Mouse (Mus musculus): Measurements from ENCODE around the gene Slc12a6.

The Slc12a6 gene

GRCm38 (mm10) chr2:112374610-112375009, 109.0 kb downstream of the Slc12a6 start:
- Histone ChIP-seq H3K27me3 (ENCODE audit: control insufficient read depth, insufficient read depth, low read length, poor library complexity, severe bottlenecking) (no peaks in the 10 kb centered on the region; the same call in 1 of the 2 replicates), H3K36me3 (ENCODE audit: control insufficient read depth, insufficient read depth, low read length, poor library complexity, severe bottlenecking) (no peaks in the 10 kb centered on the region)
- no peak for DNase-seq (ENCODE audit: low read depth, low spot score)

GRCm38 (mm10) chr2:112378973-112379898, 113.6 kb downstream of the Slc12a6 start, which contains the start of gene Katnbl1:
Gene Katnbl1, plus strand, starts transcription at chr2:112379211.
- peak; percentile 97 for DNase-seq (ENCODE audit: low read depth, low spot score)

GRCm38 (mm10) chr2:112380131-112380530, 114.5 kb downstream of the Slc12a6 start:
- no peak for DNase-seq (ENCODE audit: low read depth, low spot score)
- H3K36me3 ChIP-seq (ENCODE audit: control insufficient read depth, insufficient read depth, low read length, poor library complexity, severe bottlenecking), result no peaks in the 10 kb centered on the region
- H3K27me3 ChIP-seq (ENCODE audit: control insufficient read depth, insufficient read depth, low read length, poor library complexity, severe bottlenecking), result no peaks in the 10 kb centered on the region; the same call in 1 of the 2 replicates

More at GRCm38 (mm10) chr2:112378973-112379898, 113.6 kb downstream of the Slc12a6 start, which contains the start of gene Katnbl1:
- Histone ChIP-seq H3K27me3 (ENCODE audit: control insufficient read depth, insufficient read depth, low read length, poor library complexity, severe bottlenecking) (no peaks in the 10 kb centered on the region; the same call in 1 of the 2 replicates), H3K36me3 (ENCODE audit: control insufficient read depth, insufficient read depth, low read length, poor library complexity, severe bottlenecking) (no peaks in the 10 kb centered on the region)

- Histone ChIP-seq H3K27me3 (ENCODE audit: control insufficient read depth, insufficient read depth, low read length, poor library complexity, severe bottlenecking) (no peaks in the 10 kb centered on the region), H3K36me3 (ENCODE audit: control insufficient read depth, insufficient read depth, low read length, poor library complexity, severe bottlenecking) (no peaks in the 10 kb centered on the region)
- DNase-seq (ENCODE audit: low read depth, low spot score), result no peak
Measured at GRCm38 (mm10) chr2:112381219-112381618, 115.6 kb downstream of the Slc12a6 start.

- no peaks in the 10 kb centered on the region; the same call in 1 of the 2 replicates for H3K36me3 ChIP-seq (ENCODE audit: control insufficient read depth, insufficient read depth, low read length, poor library complexity, severe bottlenecking)
- H3K27me3 ChIP-seq (ENCODE audit: control insufficient read depth, insufficient read depth, low read length, poor library complexity, severe bottlenecking), result no peaks in the 10 kb centered on the region
- no peak for DNase-seq (ENCODE audit: low read depth, low spot score)
Measured at GRCm38 (mm10) chr2:112390843-112391242, 125.2 kb downstream of the Slc12a6 start.

- no peak for DNase-seq (ENCODE audit: low read depth, low spot score)
- Histone ChIP-seq H3K36me3 (ENCODE audit: control insufficient read depth, insufficient read depth, low read length, poor library complexity, severe bottlenecking) (no peaks in the 10 kb centered on the region; the same call in 1 of the 2 replicates), H3K27me3 (ENCODE audit: control insufficient read depth, insufficient read depth, low read length, poor library complexity, severe bottlenecking) (no peaks in the 10 kb centered on the region)
Measured at GRCm38 (mm10) chr2:112391346-112392000, 125.8 kb downstream of the Slc12a6 start.

- Histone ChIP-seq H3K27me3 (ENCODE audit: control insufficient read depth, insufficient read depth, low read length, poor library complexity, severe bottlenecking) (no peaks in the 10 kb centered on the region), H3K36me3 (ENCODE audit: control insufficient read depth, insufficient read depth, low read length, poor library complexity, severe bottlenecking) (no peaks in the 10 kb centered on the region; the same call in 1 of the 2 replicates)
- no peak for DNase-seq (ENCODE audit: low read depth, low spot score)
Measured at GRCm38 (mm10) chr2:112392689-112393088, 127.1 kb downstream of the Slc12a6 start.

GRCm38 (mm10) chr2:112393958-112394357, 128.3 kb downstream of the Slc12a6 start:
- Histone ChIP-seq H3K27me3 (ENCODE audit: control insufficient read depth, insufficient read depth, low read length, poor library complexity, severe bottlenecking) (no peaks in the 10 kb centered on the region), H3K36me3 (ENCODE audit: control insufficient read depth, insufficient read depth, low read length, poor library complexity, severe bottlenecking) (no peaks in the 10 kb centered on the region; the same call in 1 of the 2 replicates)
- DNase-seq (ENCODE audit: low read depth, low spot score), result no peak

- Histone ChIP-seq H3K27me3 (ENCODE audit: control insufficient read depth, insufficient read depth, low read length, poor library complexity, severe bottlenecking) (no peaks in the 10 kb centered on the region), H3K36me3 (ENCODE audit: control insufficient read depth, insufficient read depth, low read length, poor library complexity, severe bottlenecking) (no peaks in the 10 kb centered on the region)
Measured at GRCm38 (mm10) chr2:112396649-112397048, 131.0 kb downstream of the Slc12a6 start.

GRCm38 (mm10) chr2:112407030-112407429, 141.4 kb downstream of the Slc12a6 start:
- Histone ChIP-seq H3K27me3 (ENCODE audit: control insufficient read depth, insufficient read depth, low read length, poor library complexity, severe bottlenecking) (no peaks in the 10 kb centered on the region; the same call in 1 of the 2 replicates), H3K36me3 (ENCODE audit: control insufficient read depth, insufficient read depth, low read length, poor library complexity, severe bottlenecking) (peaks cover 13% of the 10 kb centered on the region)
- no peak for DNase-seq (ENCODE audit: low read depth, low spot score)

More at GRCm38 (mm10) chr2:112396649-112397048, 131.0 kb downstream of the Slc12a6 start:
- no peak for DNase-seq (ENCODE audit: low read depth, low spot score)
